Mouse (Mus musculus) liver (tissue): ENCODE results near the gene Gm6169.
"Not testable (repeated sequence)": the region's sequence is repeated elsewhere in the genome, so short reads cannot be mapped to it uniquely, and the experiment has no call there.

ENCODE experiments used
- DNase-seq: peaks from one replicate; pipeline ENCODE4 v3.0.0-alpha.2; 2020; ENCODE audit warnings: mixed read lengths

The Gm6169 gene

DNA sequence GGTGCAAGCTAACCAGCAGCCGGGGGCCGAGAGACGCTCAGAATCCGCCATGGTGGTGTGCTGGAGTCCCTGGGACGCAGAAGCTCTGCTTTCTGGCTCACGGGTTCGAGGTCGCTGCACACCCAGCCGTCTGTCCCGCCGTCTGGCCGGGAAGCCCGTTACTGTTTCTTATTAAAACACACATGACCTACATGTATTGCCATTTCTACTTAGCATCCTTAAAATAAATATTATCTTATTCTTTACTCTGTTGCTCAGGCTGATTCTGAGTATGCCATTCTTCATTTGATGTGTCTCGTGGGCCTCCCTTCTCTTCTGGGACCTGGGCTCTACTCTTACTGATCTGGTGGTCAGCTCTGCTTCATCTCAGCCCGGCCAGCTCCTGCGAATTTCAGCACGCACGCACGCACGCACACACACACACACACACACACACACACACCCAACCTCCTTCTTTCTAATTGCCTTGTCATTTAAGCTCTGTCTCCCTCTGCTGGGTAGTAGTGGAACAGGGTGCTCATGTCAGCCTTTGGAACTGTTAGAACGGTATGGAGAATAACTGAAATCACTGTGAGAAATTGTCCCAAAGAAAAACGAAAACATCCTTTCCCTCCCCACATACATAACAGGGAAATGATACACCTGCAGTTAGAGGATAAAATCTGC lies at the start of gene Gm6169:
Gm6169 (minus strand) TSS at position 51 of the 666 bp plus-strand sequence.
- DNase-seq: peak; percentile 49

GRCm38 (mm10) chr13:97145834-97146233 lies 46.8 kb upstream of the Gm6169 start:
- DNase-seq: peak; percentile 43

DNA sequence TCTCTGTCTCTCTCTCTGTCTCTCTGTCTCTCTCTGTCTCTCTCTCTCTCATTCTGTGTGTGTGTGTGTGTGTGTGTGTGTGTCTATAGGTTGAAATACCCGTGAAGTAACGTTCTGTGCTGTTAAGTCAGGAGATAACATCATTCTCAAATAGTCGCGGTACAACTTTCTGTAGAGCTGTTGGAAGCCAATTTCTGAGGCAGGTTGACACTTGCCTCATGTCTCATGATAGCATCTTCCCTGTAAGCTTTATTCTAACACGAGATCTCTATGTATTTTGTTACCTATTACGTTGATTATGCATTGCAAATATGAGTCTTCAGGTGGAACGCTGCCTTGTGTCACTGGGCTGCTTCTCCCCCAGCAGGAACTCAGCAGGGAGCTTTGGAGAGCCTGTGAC lies 43.3 kb upstream of the Gm6169 start:
- DNase-seq: no peak

DNA sequence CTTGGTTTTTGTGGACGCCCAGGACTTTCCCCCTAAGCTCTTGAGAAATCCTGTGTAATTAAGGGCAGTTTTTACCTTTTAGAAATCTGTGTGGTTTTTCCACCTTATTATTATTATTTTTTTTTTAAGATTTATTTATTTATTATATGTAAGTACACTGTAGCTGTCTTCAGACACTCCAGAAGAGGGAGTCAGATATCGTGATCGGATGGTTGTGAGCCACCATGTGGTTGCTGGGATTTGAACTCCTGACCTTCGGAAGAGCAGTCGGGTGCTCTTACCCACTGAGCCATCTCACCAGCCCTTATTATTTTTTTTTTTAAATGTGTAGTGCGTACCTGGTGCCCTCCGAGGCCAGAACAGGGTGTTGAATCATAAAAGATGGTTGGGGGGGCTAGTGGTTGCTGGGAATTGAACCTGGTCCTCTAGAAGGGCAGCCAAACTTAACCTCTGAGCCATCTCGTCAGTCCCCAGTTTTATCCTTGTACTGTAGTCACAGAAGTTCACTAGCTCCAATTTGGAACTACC lies 39.4 kb upstream of the Gm6169 start:
- DNase-seq: not testable (repeated sequence)

DNA sequence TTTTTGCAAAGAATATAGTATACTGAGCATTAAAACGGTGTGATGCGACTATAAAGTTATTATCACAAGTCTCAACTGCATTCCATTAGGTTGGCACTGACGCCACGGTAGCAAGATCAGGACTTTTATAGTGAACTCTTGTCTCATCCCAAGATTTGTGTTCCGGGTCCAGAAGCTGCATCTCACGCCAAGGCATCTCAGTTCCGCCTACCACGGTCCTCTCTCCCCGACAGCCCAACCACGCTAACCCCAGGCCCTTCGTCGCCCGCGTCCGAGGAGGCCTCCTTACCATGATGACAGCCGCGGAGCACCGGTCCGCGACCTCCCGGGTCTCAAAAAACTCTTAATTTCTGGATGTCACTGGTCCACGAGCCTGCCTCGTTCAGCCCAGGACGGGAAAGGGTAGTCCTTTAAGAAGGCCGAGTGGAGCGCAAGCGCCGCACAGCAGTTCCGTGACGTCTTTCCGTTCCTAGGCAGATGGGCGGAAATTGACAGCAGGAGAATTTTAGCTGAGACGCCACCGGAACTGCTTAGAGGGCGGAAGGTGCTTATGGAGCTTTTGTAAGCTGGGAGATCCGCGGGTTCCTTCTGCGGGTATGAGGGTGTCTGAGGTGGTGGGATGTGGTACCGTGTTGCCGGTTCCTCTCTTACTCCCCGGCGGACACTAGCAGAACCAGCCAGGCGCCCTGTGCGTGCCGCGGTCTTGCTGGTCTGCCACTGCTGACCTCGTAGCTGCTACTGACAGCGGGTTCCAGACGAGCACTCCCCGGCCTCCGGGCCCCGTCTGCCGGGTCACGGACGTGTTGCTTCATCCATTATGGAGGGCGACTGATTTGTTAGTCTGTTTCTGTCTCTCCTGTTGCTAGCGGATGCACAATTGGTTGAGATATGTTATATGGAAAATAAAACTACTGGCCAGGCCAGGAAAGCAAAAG lies 38.7 kb upstream of the Gm6169 start, which contains the start of the genes Gfm2 and Nsa2:
Gfm2 (plus strand) TSS at position 472 of the 935 bp plus-strand sequence.
Nsa2 (minus strand) TSS at position 472 of the 935 bp plus-strand sequence.
- peak; percentile 90 for DNase-seq

- DNase-seq: not testable (repeated sequence)
Measured at GRCm38 (mm10) chr13:97130413-97130812, 31.4 kb upstream of the Gm6169 start.

- not testable (repeated sequence) for DNase-seq
Measured at GRCm38 (mm10) chr13:97129654-97130053, 30.6 kb upstream of the Gm6169 start.

- DNase-seq: no peak
Measured at GRCm38 (mm10) chr13:97121341-97121740, 22.3 kb upstream of the Gm6169 start.

GRCm38 (mm10) chr13:97109046-97109445 lies 10.0 kb upstream of the Gm6169 start:
- DNase-seq: no peak

DNA sequence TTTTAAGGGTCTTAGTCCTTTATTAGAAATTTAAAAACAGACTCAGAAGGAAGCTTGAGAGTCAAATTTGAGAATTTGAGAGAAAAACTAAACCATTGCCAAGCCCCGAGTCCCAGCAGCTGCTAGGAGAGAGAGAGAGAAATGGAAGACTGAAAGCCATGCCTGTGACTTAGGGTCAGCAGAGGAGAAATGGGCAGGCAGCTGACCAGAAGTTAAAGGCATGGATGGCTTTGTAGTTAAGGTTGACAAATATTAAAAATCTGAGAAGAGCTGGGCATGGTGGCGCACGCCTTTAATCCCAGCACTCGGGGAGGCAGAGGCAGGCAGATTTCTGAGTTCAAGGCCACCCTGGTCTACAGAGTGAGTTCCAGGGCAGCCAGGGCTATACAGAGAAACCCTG lies 8.7 kb upstream of the Gm6169 start:
- DNase-seq: not testable (repeated sequence)

DNA sequence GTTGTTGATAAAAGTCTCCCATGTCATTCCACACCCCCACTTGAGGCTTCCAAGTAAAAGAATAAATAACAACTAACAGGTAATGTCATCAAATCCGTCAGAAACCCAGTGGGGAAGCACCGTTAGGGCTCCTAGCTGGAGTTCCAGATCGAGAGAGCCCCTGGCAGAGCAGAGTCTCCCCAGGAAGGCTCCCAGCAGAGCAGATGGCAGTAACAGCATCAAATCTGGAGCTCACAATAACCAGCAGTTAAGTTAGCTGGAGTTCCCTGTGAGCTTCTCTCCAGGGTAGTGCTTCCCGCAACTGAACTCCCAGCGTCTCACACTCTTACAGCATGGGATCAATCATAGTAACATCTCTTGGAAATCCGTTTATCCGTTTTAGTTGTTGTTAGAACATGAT lies 6.0 kb upstream of the Gm6169 start:
- DNase-seq: no peak

DNA sequence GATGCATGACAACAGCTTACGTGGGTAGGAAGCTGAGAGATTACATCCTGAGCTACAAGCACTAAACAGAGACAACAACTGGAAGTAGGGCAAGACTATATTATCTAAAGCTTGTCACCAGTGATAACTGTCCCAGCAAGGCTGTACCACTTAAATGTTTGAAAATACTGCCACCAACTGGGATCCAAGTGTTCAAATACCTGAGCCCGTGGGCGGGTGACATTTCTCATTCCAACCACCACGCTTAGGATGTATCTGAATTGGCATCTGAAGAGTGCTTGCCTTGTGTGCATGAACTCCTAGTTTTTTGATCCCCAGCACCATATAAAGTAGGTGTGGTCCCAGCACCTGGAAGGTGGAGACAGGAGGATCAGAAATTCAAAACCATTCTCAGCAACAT lies 3.3 kb downstream of the Gm6169 start:
- no peak for DNase-seq

DNA sequence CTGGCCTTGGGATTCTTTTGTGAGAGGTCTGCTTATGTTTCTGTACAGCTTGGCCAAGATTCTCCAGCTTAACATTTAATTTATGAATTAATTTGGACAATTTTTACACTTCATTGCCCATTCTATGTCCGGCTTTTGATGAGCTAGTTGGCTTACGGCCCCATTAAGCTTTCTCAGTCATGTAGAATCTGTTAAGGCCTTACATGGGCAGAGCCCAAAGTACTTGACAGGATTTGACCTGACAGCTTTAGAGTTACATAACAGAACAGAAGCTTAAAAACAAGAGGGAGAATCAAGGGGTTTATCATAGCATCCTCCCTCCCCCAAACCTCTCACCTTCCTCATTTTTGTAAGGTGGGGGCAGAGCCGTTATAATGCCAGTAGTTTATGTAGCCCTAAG lies 10.9 kb downstream of the Gm6169 start:
- no peak for DNase-seq

DNA sequence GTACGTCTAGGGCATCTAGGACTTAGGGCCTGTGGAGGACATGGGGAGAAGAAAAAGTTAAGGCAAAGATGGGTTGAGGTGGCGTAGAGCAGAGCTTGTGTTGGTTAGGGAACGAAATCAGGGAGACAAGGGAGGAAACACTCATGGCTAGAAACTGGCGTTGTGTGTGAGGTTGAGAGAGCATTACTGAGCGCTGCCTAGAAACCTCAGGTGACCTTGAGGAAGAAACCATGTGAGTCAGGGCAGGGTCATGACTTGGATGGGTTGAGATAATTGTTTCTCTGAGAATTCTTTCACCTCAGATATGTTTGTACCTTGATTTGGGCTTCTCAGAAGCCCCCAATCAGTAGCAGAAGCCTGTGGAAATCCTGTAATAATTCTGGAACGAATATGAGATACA lies 11.6 kb downstream of the Gm6169 start:
- no peak for DNase-seq

DNA sequence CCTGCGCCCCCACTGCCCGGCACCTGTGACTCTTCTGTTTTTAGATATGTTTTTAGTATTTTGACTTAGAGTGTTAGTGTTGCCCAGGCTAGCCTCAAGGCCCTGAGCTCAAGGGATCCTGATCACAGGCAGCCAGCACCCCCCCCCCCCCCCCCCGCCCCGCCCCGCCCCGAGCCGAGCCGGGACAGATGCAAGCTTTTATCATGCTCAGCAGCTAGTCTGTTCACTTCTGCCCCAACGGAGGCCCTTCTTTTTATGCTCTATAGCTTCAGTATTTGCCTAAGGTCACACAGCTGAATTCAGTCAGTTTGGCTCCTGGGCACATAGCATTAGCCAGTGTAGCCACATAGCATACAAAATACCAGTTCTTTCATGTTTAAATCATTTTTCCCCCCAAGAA lies 12.7 kb downstream of the Gm6169 start:
- DNase-seq: peak; percentile 86

GRCm38 (mm10) chr13:97082432-97082831 lies 16.6 kb downstream of the Gm6169 start:
- peak; percentile 36 for DNase-seq

- no peak for DNase-seq
Measured at GRCm38 (mm10) chr13:97080615-97081014, 18.4 kb downstream of the Gm6169 start.

DNA sequence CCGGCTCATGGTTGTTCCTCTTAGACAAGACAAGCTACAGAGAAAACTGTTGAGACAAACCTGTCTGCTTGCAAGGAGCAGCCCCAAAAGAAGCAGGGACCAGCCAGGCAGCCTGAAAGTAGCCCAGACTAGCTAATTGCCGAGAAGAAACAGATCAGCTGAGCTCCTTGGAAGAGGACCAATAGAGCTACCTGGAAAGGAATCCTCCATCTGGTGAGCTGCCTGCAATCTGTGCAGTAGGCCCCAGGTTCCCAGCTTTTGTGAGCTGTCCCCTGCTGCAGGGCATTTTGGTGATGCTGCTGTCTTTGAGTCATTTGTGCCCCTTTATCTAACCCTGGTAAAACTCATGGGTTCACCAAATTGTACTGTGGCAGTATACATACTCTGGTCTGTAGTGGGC lies 18.8 kb downstream of the Gm6169 start:
- DNase-seq: no peak

DNA sequence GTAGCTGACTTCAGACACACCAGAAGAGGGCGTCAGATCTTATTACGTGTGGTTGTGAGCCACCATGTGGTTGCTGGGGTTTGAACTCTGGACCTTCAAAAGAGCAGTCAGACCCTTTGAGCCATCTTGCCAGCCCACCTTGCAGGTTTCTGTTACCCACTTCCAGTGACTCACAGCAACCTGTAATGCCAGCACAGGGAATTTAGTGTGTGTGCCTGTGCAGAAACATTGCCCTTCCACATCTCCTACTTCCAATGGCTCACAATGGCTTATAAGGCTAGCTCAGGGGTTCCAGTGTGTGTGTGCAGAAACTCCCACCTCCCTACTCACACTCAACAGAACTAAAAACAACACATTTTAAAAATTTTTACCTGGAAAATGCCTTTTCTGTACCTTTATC lies 21.5 kb downstream of the Gm6169 start:
- DNase-seq: no peak

DNA sequence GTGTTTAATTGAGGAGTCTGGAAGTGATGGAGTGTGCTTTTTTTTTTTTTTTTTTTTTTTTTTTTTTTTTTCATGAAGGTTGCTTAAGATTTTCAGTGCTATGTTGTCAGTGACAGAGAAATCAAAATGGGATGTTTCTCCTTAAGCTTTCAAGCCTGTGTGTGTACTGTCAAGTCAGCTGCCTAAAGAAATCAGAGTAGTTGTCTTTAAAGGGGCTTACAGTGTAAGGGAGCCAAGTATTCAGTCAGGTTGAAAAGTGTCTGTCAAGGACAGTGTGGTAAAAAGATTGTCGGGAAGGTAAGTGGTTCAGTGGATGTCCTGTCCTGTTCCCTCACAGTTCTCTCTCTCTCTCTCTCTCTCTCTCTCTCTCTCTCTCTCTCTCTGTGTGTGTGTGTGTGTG lies 25.5 kb downstream of the Gm6169 start:
- DNase-seq: no peak

DNA sequence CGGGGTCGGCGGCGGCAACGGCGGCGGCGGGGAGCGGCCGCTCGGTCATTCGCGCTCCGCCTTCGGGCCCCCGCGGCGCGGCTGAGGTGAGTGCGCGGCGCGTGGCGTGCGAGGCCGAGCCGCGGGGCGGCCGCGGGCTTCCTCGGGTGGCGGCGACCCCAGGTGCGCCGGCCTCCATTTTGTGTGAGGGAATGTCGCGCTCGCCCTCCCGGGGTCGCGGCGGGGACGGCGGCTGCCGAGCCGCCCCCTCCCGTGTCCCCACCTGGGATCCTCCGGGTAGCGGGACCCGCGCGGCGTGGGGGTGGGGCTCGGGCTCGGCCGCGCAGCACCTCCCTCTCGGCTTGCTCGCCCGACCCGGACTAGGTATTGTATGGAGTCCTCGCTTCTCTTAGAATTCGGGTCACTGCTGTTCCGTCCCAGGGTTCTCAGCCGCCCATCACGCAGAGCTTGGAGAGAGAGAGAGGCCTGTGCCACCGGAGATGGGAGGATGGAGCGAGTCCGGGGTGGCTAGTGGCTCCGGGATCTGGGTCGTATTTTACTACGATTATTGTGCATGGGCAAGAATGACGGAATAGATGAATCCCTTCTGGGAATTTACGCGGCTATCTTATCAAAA lies 27.3 kb downstream of the Gm6169 start:
- peak; percentile 54 for DNase-seq

- peak; percentile 63 for DNase-seq
Measured at GRCm38 (mm10) chr13:97070931-97071625, 28.0 kb downstream of the Gm6169 start.

- no peak for DNase-seq
Measured at GRCm38 (mm10) chr13:97068151-97068550, 30.9 kb downstream of the Gm6169 start.
